Mouse (Mus musculus) gastrocnemius, postnatal 4 days (tissue): Measurements from ENCODE around the gene Olfr648. TPM values are rescaled to one million over a fixed set of nuclear protein-coding genes. Genes with fewer than 3 reads are reported as not detected.

Source experiments
- DNase-seq, 2 experiments: peaks; one replicate each; pipeline ENCODE4 v3.0.0; 2021 to 2022; ENCODE audit warnings: low spot score in 2 of 2, mixed read lengths in 2 of 2
- long read RNA-seq, 2 experiments: library from polyadenylated mRNA; stranded (forward); transcript quantifications; one replicate each; pipeline ENCODE4 v2.0.0; 2021
- total RNA-seq, 2 experiments: library from RNA; stranded (reverse); gene quantifications; 2 replicates each; pipeline ENCODE4 v1.2.3; 2021

Gene Olfr648
- total RNA-seq = not detected
- long read RNA-seq, experiment 1 = 0 reads
- long read RNA-seq, experiment 2 = 0 reads

GRCm38 (mm10) chr7:104183292-104183691 is at the start of gene Olfr648:
Olfr648 (minus strand) TSS chr7:104183392.
- DNase-seq = no peak

- no peak for DNase-seq
Observed at GRCm38 (mm10) chr7:104231203-104231602, 48.0 kb upstream of the Olfr648 start.

GRCm38 (mm10) chr7:104218701-104219569 is 35.7 kb upstream of the Olfr648 start, which contains the start of gene Trim6:
Trim6 (plus strand) TSS chr7:104218793.
- DNase-seq = peak; percentile 53 to 82

DNA sequence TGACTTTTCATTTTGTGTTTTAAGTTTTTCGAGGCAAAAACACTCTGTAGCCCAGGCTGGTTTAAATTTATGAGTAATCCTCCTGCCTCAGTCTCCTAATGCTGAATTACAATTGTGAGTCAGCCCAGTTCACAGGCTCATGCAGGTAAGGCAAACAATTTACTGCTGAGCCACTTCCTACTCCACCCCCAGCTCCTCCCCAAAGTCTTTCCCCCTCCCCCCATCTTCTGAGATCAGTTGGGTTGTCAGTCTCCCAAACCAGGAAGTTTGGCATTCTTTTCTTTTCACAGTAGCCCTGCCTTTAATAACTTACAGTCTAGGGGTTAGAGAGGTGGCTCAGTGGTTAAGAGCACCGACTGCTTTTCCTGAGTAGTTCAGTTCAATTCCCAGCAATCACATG is 34.7 kb upstream of the Olfr648 start:
- DNase-seq = no peak

DNA sequence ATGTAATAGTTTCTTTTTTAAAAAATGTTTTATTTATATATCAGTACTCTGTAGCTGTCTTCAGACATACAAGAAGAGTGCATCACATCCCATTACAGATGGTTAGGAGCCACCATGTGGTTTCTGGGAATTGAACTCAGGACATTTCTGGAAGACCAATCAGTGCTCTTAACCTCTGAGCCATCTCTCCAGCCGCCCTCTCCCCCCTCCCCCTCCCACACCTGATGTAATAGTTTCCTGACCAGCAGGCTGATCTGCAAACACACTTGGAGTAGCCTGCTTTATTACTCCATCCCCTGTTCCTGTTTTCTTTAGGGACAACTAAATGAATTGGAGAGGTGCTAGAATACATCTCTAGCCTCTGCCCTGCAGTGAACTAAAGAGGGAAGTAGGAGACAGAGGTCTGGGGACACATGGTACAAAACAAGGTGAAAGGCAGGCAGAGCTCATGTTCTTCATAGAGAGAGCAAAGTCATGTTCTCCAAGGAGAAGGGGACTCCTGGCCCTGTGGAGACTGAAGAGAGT is 32.9 kb upstream of the Olfr648 start:
- no peak for DNase-seq

DNA sequence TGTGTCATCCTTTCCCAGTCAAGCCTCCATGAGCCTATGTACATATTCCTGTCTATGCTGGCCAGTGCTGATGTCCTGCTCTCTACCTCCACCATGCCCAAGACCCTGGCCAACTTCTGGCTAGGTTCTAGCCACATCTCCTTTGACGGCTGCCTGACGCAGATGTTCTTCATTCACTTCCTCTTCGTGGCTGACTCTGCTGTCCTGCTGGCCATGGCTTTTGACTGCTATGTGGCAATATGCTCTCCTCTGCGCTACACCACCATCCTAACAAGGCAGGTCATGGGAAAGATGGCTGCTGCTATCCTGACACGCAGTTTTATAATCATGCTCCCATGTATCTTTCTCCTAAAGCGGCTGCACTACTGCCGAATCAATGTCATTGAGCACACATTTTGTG is 23.0 kb upstream of the Olfr648 start:
- DNase-seq = no peak

- DNase-seq = peak; percentile 23 to 54
Observed at GRCm38 (mm10) chr7:104199822-104200221, 16.6 kb upstream of the Olfr648 start.

- DNase-seq = no peak
Observed at GRCm38 (mm10) chr7:104195885-104196284, 12.7 kb upstream of the Olfr648 start, which contains the start of gene Olfr649. Olfr649 (minus strand) TSS chr7:104195985.

- no peak for DNase-seq
Observed at GRCm38 (mm10) chr7:104191275-104191674, 8.1 kb upstream of the Olfr648 start.

DNA sequence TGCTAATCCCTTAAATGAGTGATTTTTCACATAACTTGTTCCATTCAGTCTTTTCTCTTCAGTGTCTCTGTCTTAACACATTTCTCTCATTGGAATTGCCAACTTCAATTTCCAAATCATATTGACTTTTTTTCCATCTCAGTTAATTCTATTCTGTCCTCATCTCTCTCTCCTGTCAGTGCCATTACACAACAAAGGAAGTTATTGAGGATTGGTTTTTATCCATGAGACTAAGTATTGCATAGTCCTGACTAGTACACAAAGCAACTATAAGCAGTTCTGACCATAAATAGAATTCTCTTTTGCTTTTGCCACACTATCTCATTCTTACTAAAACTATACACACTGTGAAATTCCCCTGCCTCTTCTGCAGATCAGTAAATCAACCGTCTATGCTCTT is 4.1 kb downstream of the Olfr648 start:
- no peak for DNase-seq

DNA sequence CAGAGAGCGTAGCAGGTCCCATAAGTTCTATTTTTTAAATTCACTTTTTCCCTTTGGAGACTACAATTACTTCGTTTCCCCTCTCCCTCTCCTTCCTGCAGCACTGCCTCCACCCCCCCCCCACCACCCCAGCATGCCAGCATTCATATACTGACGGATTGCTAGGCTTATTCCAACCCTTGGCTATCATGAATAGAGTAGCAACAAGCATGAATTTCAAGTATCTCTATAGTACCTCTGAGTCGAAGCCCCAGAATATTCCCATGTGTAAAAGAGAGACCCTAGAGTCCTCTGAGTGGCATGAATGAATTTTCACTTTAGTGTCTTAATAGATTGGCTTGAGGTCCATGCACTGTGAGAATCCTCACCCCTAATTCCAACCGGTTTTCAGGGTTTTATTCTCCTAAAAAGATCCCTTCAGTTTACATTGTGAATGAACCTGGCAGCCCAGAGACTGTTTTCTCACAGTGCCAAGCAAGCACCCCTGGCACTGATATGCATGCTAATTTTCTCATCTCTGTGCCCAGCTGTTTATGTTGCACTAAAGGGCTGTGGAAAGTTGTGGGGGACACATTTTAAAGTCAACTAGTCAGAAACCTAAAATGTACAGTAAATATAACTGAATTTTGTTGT is 4.7 kb downstream of the Olfr648 start:
- no peak for DNase-seq

GRCm38 (mm10) chr7:104175085-104175484 is 8.1 kb downstream of the Olfr648 start:
- no peak for DNase-seq

DNA sequence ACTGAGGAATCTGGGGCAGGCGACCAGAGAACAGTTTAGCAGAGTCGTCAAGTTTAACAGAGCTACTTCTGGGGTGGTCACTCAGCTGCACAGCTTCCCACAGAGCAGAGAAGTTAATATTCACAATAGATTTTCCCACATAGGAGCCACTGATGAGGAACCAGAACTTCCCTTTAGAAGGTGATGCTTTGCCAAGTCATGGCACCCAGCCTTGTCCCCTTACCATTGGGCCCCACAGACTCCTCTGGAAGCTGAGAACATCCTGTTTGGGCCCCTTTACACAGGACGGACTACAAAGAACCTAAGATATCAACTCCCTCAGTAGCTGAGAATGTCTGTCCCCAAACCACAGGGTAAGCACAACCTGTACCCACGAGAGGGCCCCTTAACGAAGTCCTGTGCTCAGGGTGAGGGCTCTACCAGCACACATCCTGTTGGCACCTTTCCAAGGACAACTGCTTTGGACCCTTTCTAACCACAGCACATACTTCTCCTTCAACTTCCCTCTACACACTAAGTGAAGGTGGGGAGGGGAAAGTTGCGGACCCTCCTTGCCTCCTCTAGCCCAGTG is 13.5 kb downstream of the Olfr648 start:
- DNase-seq = no peak

DNA sequence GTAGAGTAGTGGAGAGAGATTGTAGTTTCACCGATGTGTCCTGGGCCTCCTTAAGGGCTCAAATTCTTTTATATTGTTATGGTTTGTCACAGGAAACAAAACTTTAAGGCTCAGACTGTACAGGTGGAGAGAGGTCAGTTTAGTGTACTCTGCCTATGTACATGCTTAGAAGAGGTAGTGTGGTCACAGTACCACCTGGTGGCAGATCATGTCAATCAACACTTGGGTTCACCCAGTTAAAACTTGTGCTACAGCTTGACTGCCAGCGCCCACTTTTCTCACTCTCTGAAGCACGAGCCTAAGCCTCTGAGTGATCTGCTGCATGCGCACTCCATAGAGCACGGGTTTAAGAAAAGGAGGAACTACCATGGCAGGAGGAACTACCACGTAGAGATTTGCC is 16.1 kb downstream of the Olfr648 start:
- DNase-seq = no peak

GRCm38 (mm10) chr7:104150456-104150855 is 32.7 kb downstream of the Olfr648 start, which contains the start of gene Ubqlnl:
Ubqlnl (minus strand) TSS chr7:104150556.
- no peak for DNase-seq

GRCm38 (mm10) chr7:104143179-104143578 is 40.0 kb downstream of the Olfr648 start, which contains the start of gene Ubqln3:
Ubqln3 (minus strand) TSS chr7:104143279.
- DNase-seq = no peak

- DNase-seq = no peak
Observed at GRCm38 (mm10) chr7:104137305-104137704, 45.9 kb downstream of the Olfr648 start, which contains the start of gene Olfr643. Olfr643 (minus strand) TSS chr7:104137405.

- no peak for DNase-seq
Observed at GRCm38 (mm10) chr7:104129726-104130125, 53.5 kb downstream of the Olfr648 start, which contains the start of gene Ubqln5. Ubqln5 (minus strand) TSS chr7:104129826.
